16 mouse cellular contexts compared by ENCODE assay signal in the genomic region with DNA sequence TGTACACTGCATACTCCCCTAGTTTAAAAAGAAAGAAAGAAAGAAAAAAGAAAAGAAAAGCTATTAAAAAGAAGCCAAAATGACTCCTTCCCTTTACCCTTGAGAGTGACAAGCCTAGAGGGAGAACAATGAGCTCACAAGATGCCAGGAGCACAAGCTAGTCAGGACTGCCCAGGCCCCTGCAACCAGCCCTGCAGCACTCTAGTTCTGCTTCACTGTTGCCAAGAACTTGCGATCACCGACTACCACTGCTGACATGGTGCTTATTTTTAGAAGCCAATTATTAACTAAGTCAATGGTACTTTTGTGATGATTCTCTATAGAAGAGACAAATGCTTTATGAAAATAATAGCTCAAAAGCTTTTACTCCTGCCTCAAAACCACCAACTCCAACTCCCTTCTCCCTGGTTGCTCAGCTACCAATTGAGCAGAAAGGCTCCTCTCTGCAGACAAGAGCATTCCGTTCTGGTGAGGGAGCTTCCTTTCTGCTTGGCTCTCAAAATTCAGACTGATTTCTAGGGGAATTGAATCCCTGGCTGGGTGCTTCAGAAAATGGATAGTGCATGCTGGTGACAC. TPM values are rescaled to one million over a fixed set of nuclear protein-coding genes. Genes with fewer than 3 reads are reported as not detected.
DNase-seq lines count a peak whose midpoint lies in the region; ATAC-seq and TF ChIP-seq lines count a peak whose summit lies in the region.
"Had no signal": no experiment of that assay in that cellular context is flagged by ENCODE, and none has a peak within 500 bp of the region (broad histone marks: within the 10 kb centered on the region; RNA-seq: fewer than 3 reads in every experiment).

No protein-coding gene starts in this region.

- H3K4me2 ChIP-seq in kidney, postnatal 0 days (ENCODE audit: low read length) = no peak overlapping the region

- no peak for ATAC-seq in kidney, postnatal 0 days (replicated peaks; ENCODE audit: low FRiP score, low read depth)
- ATAC-seq: activated CD4-positive, CD25-positive, alpha-beta regulatory T cell, adult 4 months; CD4-positive, CD25-positive, alpha-beta regulatory T cell, adult 4 months; forebrain, embryonic 14.5 days had no signal

- intact Hi-C loops in heart, postnatal 36 days (cut with DNase I) = no loop called here

- H3K4me1 ChIP-seq in kidney, postnatal 0 days (replicated peaks; ENCODE audit: insufficient read depth, low read length) = no peaks in the 10 kb centered on the region
- H3K4me1 ChIP-seq in cortical plate, adult 2 months (ENCODE audit: control insufficient read depth, insufficient read depth, low read length) = peaks cover 1% of the 10 kb centered on the region; the same call in 1 of the 2 replicates

- peak overlapping the region; percentile 31; the same call in 1 of the 2 replicates for H3K27ac ChIP-seq in kidney, postnatal 0 days
- peak overlapping the region; percentile 76 for H3K27ac ChIP-seq in cortical plate, adult 2 months (ENCODE audit: insufficient read depth, low read length)
- H3K27ac ChIP-seq: liver, embryonic 14.5 days had no signal

- peak; percentile 28 for DNase-seq in heart, adult 8-10 months (ENCODE audit: low spot score)
- DNase-seq in heart, postnatal 36 days = no peak
- DNase-seq in kidney, postnatal 0 days (ENCODE audit: low spot score) = no peak
- no peak for DNase-seq in kidney, adult 18-20 months
- peak; percentile 30 for DNase-seq in heart, postnatal 4 days
- no peak for DNase-seq in thymus, postnatal 4 days
- no peak for DNase-seq in urinary bladder, postnatal 36 days (ENCODE audit: low spot score in 2 of 2)
- DNase-seq: cerebellum, adult 11 months; cerebellum, postnatal 36 days; gastrocnemius, postnatal 36 days; lung, postnatal 10 days had no signal

- H3K9ac ChIP-seq in kidney, postnatal 0 days (ENCODE audit: low read depth, low read length) = no peak overlapping the region
- H3K9ac ChIP-seq: liver, embryonic 14.5 days had no signal

- no peak for TF ChIP-seq CTCF in kidney, postnatal 0 days (IDR thresholded peaks at IDR 0.05; ENCODE audit: low read depth)
- no peak for TF ChIP-seq CTCF in cortical plate, adult 2 months (IDR thresholded peaks at IDR 0.05; ENCODE audit: extremely low read depth, insufficient read depth, low read length)

- H3K36me3 ChIP-seq in kidney, postnatal 0 days (ENCODE audit: insufficient read depth, low read length) = peaks cover 14% of the 10 kb centered on the region; the same call in 1 of the 2 replicates

- no peaks in the 10 kb centered on the region for H3K9me3 ChIP-seq in kidney, postnatal 0 days (replicated peaks; ENCODE audit: low read length)

- no peak overlapping the region for H3K4me3 ChIP-seq in kidney, postnatal 0 days (replicated peaks; ENCODE audit: low read depth, low read length)
- H3K4me3 ChIP-seq in cortical plate, adult 2 months (ENCODE audit: insufficient read depth, low read length) = no peak overlapping the region

- no peaks in the 10 kb centered on the region for H3K27me3 ChIP-seq in kidney, postnatal 0 days (ENCODE audit: insufficient read depth, low read length)

- TF ChIP-seq POLR2A in cortical plate, adult 2 months (IDR thresholded peaks at IDR 0.05; ENCODE audit: extremely low read depth, insufficient read depth, low read length) = 0 out of 2 replicates have a peak, but pooled peaks have one; percentile 15

- 70% methylated on average over 3 of the region's 3 CpGs for WGBS in kidney, postnatal 0 days

RNA-seq across cellular contexts. Expression of a gene that starts 27.4 kb away (rescaled TPM):
- 1 to 10 TPM; 2.8 to 3.7 (median 3.2) TPM for total RNA-seq in heart, adult 8-10 months (2022)
- 1 to 10 TPM; 1.8 to 3.1 TPM for total RNA-seq in heart, postnatal 36 days (2021)
- polyA plus RNA-seq in kidney, postnatal 0 days (2015; fragmentation: Nextera tagmentation; extraction: Ambion mirVana) = 1.3 and 2.0 TPM in 2 replicates
- 0.08 and 0.28 TPM in 2 replicates for polyA plus RNA-seq in cortical plate, adult 2 months (2012; rRNA removed)
- 1 to 10 TPM; 1.7 to 2.4 TPM for total RNA-seq in heart, postnatal 4 days (2021)

RNA-seq across cellular contexts. Expression of a gene that starts 28.5 kb away (rescaled TPM):
- 10 to 100 TPM; 19.0 to 28.0 (median 23.1) TPM for total RNA-seq in heart, adult 8-10 months (2022)
- total RNA-seq in heart, postnatal 36 days (2021) = 10 to 100 TPM; 21.8 to 22.6 TPM
- 25.8 and 29.6 TPM in 2 replicates for polyA plus RNA-seq in kidney, postnatal 0 days (2015; fragmentation: Nextera tagmentation; extraction: Ambion mirVana)
- 33.2 and 34.1 TPM in 2 replicates for polyA plus RNA-seq in cortical plate, adult 2 months (2012; rRNA removed)
- total RNA-seq in heart, postnatal 4 days (2021) = 10 to 100 TPM; 16.5 to 19.3 TPM

RNA-seq across cellular contexts. Expression of a gene that starts 34.4 kb away (rescaled TPM):
- total RNA-seq in heart, adult 8-10 months (2022) = 100 to 1,000 TPM; 430 to 483 (median 463) TPM
- 100 to 1,000 TPM; 454 to 482 TPM for total RNA-seq in heart, postnatal 36 days (2021)
- polyA plus RNA-seq in kidney, postnatal 0 days (2015; fragmentation: Nextera tagmentation; extraction: Ambion mirVana) = 1,162 and 1,196 TPM in 2 replicates
- polyA plus RNA-seq in cortical plate, adult 2 months (2012; rRNA removed) = 578 and 595 TPM in 2 replicates
- total RNA-seq in heart, postnatal 4 days (2021) = 100 to 1,000 TPM; 768 to 770 TPM

RNA-seq across cellular contexts. Expression of a gene that starts 34.7 kb away (rescaled TPM):
- total RNA-seq in heart, adult 8-10 months (2022) = 1 to 10 TPM in 2 of 4 experiments, under 1 TPM in 2; 0.60 to 1.4 (median 1.0) TPM
- under 1 TPM; 0.61 to 0.79 TPM for total RNA-seq in heart, postnatal 36 days (2021)
- 7.5 and 8.6 TPM in 2 replicates for polyA plus RNA-seq in kidney, postnatal 0 days (2015; fragmentation: Nextera tagmentation; extraction: Ambion mirVana)
- 5.4 and 6.5 TPM in 2 replicates for polyA plus RNA-seq in cortical plate, adult 2 months (2012; rRNA removed)
- 10 to 100 TPM; 17.2 to 18.2 TPM for total RNA-seq in heart, postnatal 4 days (2021)

RNA-seq across cellular contexts. Expression of a gene that starts 45.8 kb away (rescaled TPM):
- 10 to 100 TPM; 46.1 to 51.3 (median 48.7) TPM for total RNA-seq in heart, adult 8-10 months (2022)
- 10 to 100 TPM; 50.1 to 52.8 TPM for total RNA-seq in heart, postnatal 36 days (2021)
- polyA plus RNA-seq in kidney, postnatal 0 days (2015; fragmentation: Nextera tagmentation; extraction: Ambion mirVana) = 81.6 and 82.7 TPM in 2 replicates
- polyA plus RNA-seq in cortical plate, adult 2 months (2012; rRNA removed) = 172 and 175 TPM in 2 replicates
- total RNA-seq in heart, postnatal 4 days (2021) = 10 to 100 TPM; 65.1 to 65.5 TPM

Comparison
In these comparisons a context has a peak if more than half of its experiments do, and no peak if none do; other contexts are left out.
1. DNase-seq: peak in heart, adult 8-10 months (single experiment) and heart, postnatal 4 days (single experiment); none in heart, postnatal 36 days (0 of 2), kidney, postnatal 0 days (single experiment), kidney, adult 18-20 months (single experiment), thymus, postnatal 4 days (single experiment) and urinary bladder, postnatal 36 days (0 of 2).